Mouse (Mus musculus) lung, postnatal 4 days (tissue): ENCODE data around the gene Atg9b.
A peak's percentile ranks its signal among the peaks of the same experiment; 100 is the strongest.

Experiments
- DNase-seq, 2 experiments: peaks; one replicate each; pipeline ENCODE4 v3.0.0; 2021

The Atg9b gene

DNA sequence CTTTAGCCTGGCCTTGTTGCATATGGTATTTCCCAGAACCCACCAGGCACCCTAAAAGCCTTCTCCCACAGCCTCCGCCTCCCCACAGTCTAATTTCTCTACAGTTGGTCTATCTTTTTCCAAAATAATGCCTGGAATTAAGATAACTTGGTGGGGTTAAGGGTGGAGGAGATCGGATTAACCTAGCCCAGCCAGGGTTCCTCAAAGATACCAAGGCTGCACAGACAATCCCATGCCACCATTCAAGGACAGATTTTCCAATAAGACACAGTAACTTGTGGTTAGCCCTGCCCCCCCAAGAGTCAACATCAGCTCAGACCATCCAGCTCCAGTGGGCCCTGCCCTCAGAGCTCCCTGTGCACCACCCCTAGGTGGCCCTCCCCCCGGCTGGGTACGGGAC lies 11.4 kb downstream of the Atg9b start:
- no peak for DNase-seq

DNA sequence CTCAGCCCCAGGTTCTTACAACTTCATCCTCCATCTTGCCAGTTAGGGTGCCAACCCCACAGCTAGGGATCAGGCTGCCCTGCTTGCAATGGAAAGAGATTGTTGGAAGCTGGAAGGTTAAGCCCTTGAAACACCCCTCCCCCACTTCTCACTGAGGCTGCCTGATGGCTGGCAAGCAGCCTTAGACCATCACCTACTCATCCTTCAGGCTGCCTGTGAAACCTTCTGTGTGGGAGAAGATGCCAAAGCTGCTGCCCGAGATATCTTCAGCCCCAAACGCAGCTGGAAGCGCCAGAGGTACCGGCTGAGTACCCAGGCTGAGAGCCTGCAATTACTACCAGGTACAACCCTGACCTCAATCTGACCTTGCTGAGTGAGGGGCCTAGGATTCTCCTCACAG lies 12.4 kb downstream of the Atg9b start:
- DNase-seq, result no peak

DNA sequence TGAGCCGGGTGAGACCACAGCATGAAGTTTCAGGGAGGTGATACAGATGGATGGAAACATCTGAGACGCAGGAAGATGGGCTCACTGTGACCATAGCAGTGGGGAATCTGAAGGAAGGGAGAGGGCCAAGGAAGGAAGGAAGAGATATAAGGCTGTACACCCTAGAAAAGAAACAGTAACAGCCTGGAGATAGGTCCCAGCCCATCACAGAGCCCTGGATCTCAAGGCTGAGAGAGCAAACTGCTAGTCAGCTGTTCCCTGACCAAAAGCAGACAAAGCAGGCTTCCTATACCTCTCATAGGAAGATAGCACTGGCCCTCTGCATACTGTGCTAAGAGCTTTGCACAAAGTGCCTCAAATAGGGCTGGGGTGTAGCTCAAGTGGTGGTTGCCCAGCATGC lies 13.2 kb downstream of the Atg9b start:
- DNase-seq, result no peak

DNA sequence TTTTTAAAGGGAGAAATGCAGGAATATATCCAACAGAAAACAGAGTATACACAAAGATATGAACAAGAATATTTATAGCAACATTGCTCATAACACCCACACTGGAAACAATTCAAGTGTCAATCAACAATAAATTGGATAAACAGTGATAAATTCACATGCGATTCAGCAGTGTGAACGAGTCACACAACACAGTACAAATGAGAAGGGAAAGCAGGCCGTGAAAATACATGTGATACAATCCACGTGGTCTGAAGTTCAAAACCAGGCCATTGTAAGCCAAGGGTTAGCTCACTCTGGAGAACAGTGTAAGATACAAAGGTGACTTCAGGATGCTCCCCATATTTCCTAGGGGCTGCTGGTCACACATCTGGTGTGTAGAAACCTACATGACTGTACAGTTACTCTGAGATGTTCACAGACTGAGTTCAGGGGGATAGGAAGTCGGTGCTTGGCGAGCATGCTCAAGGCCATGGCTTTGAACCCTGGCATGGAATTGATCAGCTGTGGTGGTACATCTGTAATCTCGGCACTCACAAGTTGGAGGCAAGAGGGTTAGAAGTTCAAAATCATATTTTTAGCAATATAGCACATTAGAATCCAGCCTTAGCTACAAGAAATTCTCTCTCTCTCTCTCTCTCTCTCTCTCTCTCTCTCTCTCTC lies 17.1 kb downstream of the Atg9b start:
- no peak for DNase-seq

DNA sequence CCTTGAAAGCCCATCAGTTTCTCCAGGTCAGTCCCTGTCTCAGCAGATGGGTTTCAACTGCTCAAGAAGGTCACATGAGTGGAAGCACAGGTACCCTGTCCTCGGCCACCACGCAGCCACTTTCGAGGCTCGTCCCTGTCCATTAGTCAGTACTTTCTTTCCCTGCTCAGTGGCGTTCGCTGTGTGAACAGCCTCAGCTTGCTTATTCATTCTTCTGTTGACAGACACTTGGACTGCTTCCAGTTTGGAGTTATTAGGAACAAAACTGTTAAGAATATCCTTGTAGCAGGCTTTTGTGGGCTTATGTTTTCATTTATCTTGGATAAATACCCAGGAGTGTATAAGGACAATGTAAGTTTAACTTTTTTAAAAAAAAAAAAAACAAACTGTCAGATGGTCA lies 17.7 kb downstream of the Atg9b start:
- no peak for DNase-seq

DNA sequence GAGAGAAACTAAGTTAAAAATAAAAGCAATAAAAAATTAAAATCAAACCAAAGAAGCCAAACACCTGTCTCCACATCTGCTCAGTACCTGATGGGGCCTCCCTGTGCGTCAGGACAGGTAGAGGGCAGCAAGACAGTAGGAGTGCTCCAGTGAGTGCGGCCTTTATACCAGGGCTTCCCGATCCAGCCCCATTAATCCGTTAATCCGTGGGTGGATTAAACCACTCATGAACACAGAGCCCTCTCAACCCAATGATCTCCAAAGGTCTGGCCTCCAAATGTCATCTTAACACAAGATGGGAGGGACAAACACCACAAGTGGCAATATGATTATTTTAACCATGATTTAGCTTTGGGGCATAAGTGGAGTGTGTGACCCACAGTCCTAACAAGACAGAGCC lies 18.1 kb downstream of the Atg9b start:
- DNase-seq, result no peak

DNA sequence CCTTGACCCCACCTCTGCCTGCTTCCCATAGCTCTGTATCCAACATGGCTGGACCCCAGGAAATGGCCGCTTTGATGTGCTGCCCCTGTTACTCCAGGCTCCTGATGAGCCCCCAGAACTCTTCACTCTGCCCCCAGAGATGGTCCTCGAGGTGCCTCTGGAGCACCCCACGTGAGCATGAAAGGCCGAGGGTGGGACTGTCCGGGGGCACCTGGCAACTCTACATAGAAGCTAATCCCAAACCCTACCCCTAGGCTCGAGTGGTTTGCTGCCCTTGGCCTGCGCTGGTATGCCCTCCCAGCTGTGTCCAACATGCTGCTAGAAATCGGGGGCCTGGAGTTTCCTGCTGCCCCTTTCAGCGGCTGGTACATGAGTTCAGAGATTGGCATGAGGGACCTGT lies 22.2 kb downstream of the Atg9b start:
- DNase-seq, result no peak

DNA sequence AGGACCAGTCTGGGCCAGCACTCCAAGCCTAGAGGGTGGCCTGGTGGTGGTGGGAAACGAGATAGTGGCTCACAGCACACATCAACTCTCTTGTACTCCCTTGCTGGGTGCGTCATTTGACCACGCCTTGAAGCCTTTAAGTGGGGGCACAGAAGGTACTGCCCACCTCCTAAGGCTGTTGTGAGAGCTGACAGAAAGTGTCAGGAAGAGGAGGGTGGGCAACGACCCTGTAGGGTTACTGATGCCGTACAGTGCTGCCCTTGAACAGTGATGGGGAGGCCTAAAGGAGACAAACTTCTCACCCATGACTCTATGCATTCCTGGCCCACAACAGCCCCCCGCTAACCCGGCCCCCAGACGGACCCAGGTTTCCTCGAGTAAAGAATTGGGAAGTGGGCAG lies 25.5 kb downstream of the Atg9b start:
- no peak for DNase-seq

DNA sequence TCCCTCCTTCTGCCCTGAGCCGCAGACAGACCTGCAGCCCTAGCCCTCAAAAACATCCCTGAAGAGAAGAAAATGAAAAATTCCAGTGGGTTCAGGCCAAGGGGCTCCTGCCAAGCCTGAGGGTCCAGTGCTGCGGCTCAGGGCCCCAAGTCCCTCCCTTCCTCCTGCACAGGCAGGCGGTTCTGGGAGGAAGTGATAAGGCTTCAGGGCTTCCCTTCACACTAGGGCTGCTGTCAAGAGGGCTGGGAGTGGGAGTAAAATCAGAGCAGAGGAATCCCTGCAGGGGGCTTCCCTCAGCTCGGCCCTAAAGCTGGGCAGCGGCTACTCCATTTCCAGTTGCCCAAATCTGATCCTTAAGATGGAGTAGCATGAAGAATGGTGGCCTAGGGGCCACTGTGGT lies 26.4 kb downstream of the Atg9b start:
- DNase-seq, result peak in 1 of 2 experiments; percentile 43

DNA sequence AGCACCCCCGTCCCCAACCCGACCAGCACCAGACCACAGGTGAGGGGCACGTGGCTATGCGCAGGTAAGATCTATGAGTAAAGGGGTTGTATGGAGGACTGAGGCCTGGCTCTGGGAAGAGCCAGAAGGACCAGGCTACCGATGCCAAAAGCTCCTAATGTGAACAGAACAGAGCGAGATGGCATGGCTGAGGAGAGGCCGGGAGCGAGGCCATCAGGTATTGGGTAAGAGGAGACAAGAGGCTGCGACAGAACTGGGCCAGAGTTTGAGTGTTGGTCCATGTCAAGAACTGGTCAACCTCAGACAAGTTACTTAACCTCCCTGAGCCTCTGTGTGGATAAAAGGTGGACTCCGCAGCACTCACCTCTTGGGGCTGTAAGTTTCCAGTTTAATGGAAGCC lies 27.0 kb downstream of the Atg9b start:
- DNase-seq, result no peak

DNA sequence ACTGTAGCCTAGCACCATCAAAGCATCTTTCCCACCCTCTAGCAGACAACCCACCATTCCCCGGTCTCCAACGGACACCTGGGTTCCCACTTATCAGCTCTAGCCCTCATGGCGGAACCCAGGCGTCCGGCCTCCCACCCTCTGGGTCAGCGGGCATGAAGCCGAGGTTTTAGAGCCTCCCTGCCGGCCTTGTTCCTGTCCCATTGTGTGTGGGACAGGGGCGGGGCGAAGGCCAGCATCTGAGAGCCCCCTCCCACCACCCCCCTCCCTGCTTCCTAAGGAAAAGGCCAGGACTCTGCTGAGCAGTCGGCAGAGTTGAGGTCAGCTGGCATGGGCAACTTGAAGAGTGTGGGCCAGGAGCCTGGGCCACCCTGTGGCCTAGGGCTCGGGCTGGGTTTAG lies 27.4 kb downstream of the Atg9b start, which contains the start of gene Nos3:
Gene Nos3 (plus strand): TSS at position 303 of the 400 bp plus-strand sequence.
- peak; percentile 67 to 83 for DNase-seq

DNA sequence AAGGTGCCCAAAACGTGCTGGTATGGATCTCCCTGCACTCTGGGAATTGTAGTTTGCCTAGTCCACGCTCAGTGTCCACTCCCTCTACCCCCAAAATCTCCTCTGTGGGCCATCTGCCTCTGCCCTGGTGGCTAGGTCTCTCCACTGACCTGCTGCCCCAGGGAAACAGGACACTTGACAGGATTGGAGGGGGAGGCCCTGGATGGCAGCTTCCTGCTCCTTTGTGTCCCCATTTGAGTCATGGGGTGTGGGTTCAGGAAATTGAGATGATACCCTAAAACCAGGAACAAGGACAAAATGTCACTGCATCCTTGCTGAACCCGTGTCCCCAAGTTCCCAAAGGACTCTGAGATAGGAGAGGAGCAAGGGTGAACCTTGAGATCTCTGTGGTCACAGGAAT lies 27.9 kb downstream of the Atg9b start:
- no peak for DNase-seq

DNA sequence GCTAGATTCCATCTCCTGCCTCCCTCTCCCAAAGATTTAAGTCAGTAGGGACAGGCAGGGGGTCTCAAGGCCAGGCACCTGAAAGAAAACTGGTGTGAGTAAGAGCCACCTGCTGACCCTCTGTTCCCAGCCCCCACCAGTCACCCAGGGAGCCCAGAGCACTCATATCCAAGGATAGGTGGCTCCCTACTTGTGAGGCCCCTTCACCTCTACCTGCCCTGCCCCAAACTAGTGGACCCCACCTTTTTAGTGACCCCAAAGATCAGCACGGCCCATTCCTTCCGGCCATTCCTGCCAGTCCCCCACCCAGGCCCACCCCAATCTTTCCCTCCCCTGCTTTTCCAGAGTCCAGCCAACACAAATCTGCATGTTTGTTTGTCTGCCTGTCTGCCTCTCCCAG lies 28.5 kb downstream of the Atg9b start:
- no peak for DNase-seq

DNA sequence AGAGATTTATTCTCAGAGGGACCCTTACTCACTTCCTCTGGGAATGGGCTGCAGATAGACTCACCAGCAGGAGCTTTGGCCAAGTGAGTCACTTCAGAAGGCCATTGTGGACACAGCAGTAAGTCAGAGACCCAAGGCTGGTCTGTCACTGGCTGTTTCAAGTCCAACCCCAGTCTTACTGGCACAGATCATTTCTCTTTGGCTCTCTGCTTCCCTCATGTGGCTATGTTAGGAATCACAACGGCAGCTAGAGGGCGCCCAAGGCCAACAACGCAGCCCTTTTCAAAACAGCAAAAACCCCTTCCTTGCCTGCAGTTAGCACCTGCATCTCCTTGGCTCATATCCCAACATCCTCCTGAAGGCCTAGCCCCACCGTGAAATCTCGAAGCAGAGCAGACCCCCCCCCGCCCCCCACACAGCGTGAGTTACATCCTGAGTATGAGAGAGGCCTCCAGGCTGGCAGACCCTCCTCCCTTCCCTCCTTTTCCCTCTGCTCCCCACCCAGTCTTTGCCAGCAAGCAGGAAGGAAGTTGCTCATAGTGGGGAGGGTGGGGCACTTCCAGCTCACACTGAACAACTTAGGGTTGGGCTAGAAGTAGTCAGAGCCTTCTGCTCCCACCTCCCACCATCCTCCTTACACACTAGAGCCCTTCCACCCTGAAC lies 31.0 kb downstream of the Atg9b start:
- DNase-seq, result peak; percentile 76 to 89

DNA sequence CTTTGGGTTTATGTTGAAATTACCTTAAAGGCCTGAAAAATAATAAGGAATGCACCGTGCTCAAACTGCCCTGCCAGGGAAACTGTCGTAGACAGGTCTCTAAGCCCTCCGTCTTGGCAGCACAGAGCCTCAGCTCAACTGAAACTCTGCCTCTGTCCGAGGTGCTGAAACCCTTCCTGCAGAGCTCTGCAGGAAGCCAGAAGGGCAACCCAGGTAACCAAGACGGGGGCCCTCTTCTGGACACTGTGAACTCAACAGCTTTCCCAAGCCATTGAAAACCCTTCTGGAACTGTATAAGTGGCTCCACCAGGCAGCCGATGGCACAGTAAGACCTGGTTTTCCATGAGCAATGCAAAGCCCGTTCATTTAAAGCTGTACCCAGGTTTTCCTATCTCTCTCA lies 34.5 kb downstream of the Atg9b start:
- DNase-seq, result peak; percentile 74 to 83

DNA sequence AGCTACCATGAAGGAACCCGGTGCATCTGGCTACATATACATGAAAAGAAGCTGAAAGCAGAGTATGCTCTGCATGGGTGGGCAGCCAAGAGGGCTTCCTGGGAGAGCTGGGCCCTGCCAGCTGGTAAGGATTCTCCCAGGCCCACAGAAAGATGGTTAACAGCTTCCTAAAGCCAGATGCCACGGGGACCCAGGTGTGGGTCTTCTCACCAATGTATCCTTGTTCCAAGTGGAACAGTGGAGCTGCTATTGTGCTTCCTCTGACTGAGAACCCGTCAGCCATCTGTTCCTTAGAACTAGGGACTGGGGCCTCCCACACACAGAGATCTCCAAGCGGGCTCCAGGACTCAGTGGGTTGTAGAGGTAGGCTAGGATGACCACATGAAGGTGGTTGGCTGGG lies 35.2 kb downstream of the Atg9b start:
- no peak for DNase-seq

DNA sequence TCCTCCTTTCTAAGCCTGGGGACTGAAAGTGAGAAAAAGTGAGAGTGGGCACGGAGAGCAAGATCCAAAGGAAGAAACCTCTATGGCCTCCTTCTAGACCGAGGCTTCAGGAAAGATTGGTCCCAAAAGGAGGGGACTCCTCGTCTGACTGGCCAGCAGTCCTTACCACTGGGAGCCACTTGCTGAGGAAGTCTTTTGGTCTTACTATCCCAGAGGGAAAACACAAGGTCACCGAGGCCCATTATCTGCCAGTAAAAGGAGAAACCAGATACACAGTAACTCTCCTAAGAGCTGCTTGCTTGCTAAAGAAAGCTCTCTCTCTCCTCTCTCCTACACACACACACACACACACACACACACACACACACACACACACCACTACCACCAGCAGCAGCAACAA lies 38.6 kb downstream of the Atg9b start:
- DNase-seq, result no peak

DNA sequence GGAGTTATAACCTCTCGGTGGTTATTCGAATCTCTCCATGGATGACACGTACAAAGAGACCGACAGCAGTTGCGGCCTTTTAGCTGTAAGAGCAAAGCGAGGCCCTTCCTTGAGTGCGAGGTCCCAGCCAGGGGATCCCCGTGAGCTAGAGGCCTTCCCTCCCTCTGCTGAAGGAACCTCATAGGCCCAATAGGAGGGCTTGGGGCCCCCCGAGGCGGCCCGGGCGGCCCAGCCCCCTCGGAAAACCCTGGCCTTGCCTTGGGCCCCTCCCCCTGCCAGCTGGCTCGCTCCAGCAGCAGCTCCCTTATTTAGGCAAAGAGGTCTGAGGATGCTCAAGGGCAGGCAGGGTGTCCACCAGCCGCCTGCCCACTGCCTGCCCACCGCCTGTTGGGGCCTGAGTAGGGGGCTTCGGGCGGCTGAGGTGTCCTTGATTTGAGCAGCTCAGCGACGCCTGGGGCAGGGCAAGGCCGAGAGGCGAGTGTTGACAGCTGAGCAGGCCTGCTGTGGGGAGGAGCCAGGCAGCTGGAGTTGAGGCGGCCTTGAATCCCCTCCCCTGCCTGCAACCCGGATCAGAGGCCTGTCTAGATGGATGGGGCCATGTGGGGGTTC lies 39.6 kb downstream of the Atg9b start:
- peak; percentile 56 to 87 for DNase-seq

DNA sequence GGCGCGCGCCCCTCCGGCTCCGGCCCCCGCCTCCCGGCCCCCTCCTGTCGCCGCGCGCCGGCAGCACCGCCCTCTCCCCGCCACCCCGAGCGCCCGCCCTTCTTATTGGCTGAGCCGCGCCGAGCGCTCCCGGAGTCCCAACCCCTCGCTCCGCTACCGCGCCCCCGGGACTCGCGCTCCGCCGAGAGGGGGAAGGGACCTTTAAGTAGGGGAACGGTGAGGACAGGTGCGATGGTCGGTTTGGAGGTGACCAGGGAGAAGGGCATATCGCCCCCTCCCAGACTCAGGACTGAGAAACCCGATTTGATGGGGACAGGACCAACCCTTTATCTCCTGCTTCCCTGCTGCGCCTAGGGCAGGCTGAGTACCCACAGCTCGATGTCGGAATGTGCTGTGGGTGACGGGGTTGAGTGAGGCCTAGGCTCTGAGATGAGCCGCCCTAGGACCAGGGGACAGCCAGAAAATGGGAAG lies 40.2 kb downstream of the Atg9b start:
- peak; percentile 82 to 90 for DNase-seq

DNA sequence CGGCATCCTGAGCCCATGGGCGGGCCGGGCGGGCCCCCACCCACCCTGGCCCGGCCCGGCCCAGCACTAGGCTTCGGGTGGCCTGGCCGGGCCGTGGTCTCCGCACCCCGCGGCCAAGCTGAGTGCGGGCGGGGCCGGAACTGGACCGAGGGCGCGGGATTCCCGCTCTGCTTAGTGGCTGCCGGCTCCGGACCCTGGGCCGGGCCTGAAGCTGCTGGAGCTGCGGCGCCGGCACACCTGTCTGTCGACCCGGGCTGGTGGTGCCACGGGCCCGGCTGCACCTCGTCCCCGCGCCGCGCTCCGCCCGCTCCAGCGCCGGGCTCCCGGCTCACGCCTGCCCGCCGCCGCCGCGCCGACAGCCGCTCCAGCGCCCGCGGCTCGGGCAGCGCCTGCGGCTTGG lies 40.7 kb downstream of the Atg9b start, which contains the start of gene Kcnh2:
Gene Kcnh2 (minus strand): TSS at position 327 of the 400 bp plus-strand sequence.
- DNase-seq, result no peak

DNA sequence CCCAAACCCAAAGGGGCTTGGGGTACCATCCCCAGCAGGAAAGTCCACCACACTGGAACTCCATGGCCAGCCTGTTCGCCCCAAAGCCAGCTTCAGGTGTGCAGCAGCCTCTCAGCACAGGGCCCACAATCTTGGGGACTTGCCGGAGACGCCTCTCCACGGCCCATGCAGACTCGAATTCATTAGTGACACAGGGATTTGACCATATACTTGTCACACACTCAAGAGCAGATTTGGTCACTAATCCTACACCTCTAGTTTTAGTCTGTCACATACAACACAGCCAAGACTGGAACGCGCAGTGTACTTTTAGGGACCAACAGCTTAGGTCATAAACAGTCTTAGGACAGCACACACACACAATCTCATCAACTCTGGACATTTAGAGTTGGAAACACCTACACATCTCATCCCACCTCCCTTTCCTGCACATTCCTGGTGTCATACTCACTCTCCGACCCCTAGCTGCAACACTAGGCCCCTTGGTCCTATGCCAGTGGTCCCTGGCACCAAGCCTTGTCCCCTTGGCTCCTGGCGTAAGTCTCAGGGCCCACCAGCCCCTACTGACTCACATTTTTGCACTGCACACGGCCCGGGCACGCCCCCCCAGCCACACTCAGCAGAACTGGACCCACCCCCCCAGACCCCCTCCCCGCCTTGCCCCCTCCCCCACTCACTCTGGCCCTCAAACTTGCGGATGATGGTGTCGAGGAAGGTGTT lies 41.3 kb downstream of the Atg9b start:
- peak in 1 of 2 experiments; percentile 51 for DNase-seq

DNA sequence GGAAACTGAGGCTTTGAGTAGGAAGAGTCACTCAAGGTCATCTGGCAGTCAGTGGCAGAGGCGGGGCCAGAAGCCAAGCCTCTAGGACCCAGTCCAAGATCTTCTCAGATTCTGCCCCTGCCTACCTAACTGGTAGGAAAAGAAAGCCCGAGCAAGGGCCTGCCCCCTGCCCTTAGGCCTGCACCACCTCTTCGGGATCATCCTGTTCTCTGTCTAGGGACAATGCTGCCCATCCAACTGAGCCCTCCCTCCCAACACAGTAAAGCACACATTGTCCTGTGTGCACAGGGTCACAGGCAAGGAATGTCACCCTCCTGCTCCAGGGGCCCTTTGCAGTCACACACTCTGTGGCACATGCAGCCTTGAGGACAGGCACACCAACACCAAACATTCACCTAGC lies 41.9 kb downstream of the Atg9b start:
- DNase-seq, result no peak

DNA sequence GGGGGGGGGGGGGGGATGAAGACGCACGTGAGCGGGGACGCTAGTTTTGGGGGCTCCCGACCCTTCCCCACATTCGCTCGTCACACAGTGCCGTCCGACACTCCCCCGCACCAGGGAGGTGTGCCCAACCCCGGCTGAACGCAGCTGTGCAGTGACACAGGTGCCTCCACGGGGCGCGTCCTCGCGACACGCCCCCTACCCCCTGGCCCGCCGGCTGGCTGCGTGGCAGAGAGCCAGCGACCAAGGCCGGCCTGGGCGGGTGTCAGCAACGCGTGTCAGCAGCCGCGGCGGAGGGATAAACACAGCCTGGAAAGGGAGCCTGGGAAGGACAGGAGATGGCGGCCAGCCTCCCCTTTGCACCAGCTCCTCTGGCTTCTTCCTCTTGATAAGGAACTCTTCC lies 43.4 kb downstream of the Atg9b start:
- DNase-seq, result peak; percentile 54 to 78

DNA sequence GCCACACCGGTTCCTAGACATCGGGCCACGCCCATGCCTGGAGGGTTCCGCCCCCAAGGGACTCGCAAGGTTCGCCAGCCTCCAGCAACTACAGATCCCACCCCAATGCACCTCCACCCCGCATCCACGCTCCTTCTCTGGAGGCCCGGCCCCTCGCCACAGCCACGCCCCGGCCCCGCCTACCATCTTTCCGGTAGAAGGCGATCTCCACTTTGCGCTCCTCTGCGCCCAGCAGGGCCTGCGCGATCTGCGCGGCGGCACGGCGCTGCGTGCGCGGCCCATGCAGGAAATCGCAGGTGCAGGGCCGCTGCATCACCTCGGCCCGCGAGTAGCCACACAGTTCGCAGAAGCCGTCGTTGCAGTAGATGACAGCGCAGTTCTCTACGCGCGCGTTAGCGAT lies 43.8 kb downstream of the Atg9b start:
- DNase-seq, result peak; percentile 80 to 88
